Mouse (Mus musculus) embryonic facial prominence, embryonic 11.5 days (tissue): ENCODE results near the gene BC017158. TPM values are rescaled to one million over a fixed set of nuclear protein-coding genes. Genes with fewer than 3 reads are reported as not detected.

Experiments used
- ATAC-seq: fragments of 200-750 bp; cut with Nextera tagmentation; replicated peaks from 2 replicates; pipeline ENCODE4 v1.8.0; 2017; ENCODE audit warnings: low read depth; ENCODE audit not compliant: insufficient number of reproducible peaks, low FRiP score, low TSS enrichment
- DNase-seq: peaks from one replicate; pipeline ENCODE4 v3.0.0-alpha.2; 2015; ENCODE audit warnings: low spot score
- H3K27ac ChIP-seq: fragments of 300-500 bp; sonication (generic); replicated peaks from 2 replicates; pipeline ENCODE4 v1.5.1; 2014; ENCODE audit warnings: mild to moderate bottlenecking, low read depth, low read length, control low read depth
- H3K27me3 ChIP-seq: fragments of 300-500 bp; sonication (generic); 2 replicates; pipeline ENCODE4 v1.6.1; 2014; ENCODE audit warnings: mild to moderate bottlenecking, low read length, moderate library complexity, mixed read lengths; ENCODE audit not compliant: control insufficient read depth, insufficient read depth
- H3K36me3 ChIP-seq: fragments of 300-500 bp; sonication (generic); replicated peaks from 2 replicates; pipeline ENCODE4 v1.6.1; 2014; ENCODE audit warnings: low read depth, mild to moderate bottlenecking, low read length, moderate library complexity, mixed read lengths; ENCODE audit not compliant: control insufficient read depth, insufficient read depth
- H3K4me1 ChIP-seq: fragments of 300-500 bp; sonication (generic); 2 replicates; pipeline ENCODE4 v1.6.1; 2014; ENCODE audit warnings: low read length, mixed read lengths; ENCODE audit not compliant: control insufficient read depth, insufficient read depth
- H3K4me2 ChIP-seq: fragments of 300-500 bp; sonication (generic); 2 replicates; pipeline ENCODE4 v1.6.1; 2014; ENCODE audit warnings: low read depth, mild to moderate bottlenecking, control low read depth, low read length, moderate library complexity
- H3K4me3 ChIP-seq: fragments of 300-500 bp; sonication (generic); 2 replicates; pipeline ENCODE4 v1.5.1; 2014; ENCODE audit warnings: low read depth, low read length, control low read depth
- H3K9ac ChIP-seq: fragments of 300-500 bp; sonication (generic); replicated peaks from 2 replicates; pipeline ENCODE4 v1.6.1; 2014; ENCODE audit warnings: mild to moderate bottlenecking, control low read depth, low read length
- H3K9me3 ChIP-seq: fragments of 300-500 bp; sonication (generic); replicated peaks from 2 replicates; pipeline ENCODE4 v1.6.1; 2016; ENCODE audit warnings: mild to moderate bottlenecking, low read length, inconsistent platforms, mixed read lengths; ENCODE audit not compliant: control insufficient read depth
- WGBS: fragments of 180-500 bp; shearing (Covaris S2); extraction: QIAGEN DNeasy Blood & Tissue Kit; methylation state at CpG from one replicate; pipeline ENCODE4 v1.1.7; 2014; 5-methylcytosine and 5-hydroxymethylcytosine counted together
- microRNA-seq: library from miRNA; unstranded; fragments of <30 nt; microRNA quantifications from one replicate; pipeline ENCODE4, GENCODE M21; 2016; ENCODE audit warnings: borderline number of aligned reads
- polyA plus RNA-seq: library from polyadenylated mRNA; unstranded; fragments of >200 nt; fragmentation: Nextera tagmentation; extraction: Ambion mirVana; gene quantifications from 2 replicates; pipeline ENCODE4 v1.2.1, GENCODE M21; 2014

BC017158 gene
- polyA plus RNA-seq, 1 experiment from 2014 or later = 19.4 TPM

- Histone ChIP-seq H3K27me3 (no peaks in the 10 kb centered on the region), H3K4me2 (peak within 1 kb of the TSS; percentile 73), H3K9me3 (no peaks in the 10 kb centered on the region), H3K4me1 (no peaks in the 10 kb centered on the region), H3K4me3 (peak within 1 kb of the TSS; percentile 63), H3K27ac (peak within 1 kb of the TSS; percentile 91), H3K36me3 (no peaks in the 10 kb centered on the region), H3K9ac (peak within 1 kb of the TSS; percentile 85)
- WGBS = 26% methylated on average over 37 of the region's 37 CpGs
- DNase-seq (peak; percentile 89), ATAC-seq (0 out of 2 replicates have a peak, but pooled peaks have one; percentile 11)
Measured at GRCm38 (mm10) chr7:128236856-128237592, 60.9 kb downstream of the BC017158 start, which contains the start of gene Armc5. Gene Armc5, plus strand, starts transcription at chr7:128237342.

- DNase-seq (no peak), ATAC-seq (no peak)
- H3K4me3 ChIP-seq = 0 out of 2 replicates have a peak overlapping the region, but pooled peaks have one; percentile 63
Measured at GRCm38 (mm10) chr7:128236426-128236825, 61.5 kb downstream of the BC017158 start.

GRCm38 (mm10) chr7:128235481-128235880 is 62.5 kb downstream of the BC017158 start:
- Histone ChIP-seq H3K27me3 (no peaks in the 10 kb centered on the region), H3K4me3 (no peak overlapping the region), H3K36me3 (no peaks in the 10 kb centered on the region), H3K4me2 (no peak overlapping the region), H3K9me3 (no peaks in the 10 kb centered on the region), H3K27ac (no peak overlapping the region), H3K9ac (no peak overlapping the region), H3K4me1 (no peaks in the 10 kb centered on the region)
- DNase-seq (no peak), ATAC-seq (no peak)
- 82% methylated on average over 1 of the region's 1 CpGs for WGBS

More at GRCm38 (mm10) chr7:128236426-128236825, 61.5 kb downstream of the BC017158 start:
- no peak overlapping the region for H3K27ac ChIP-seq
- no peak overlapping the region for H3K9ac ChIP-seq
- H3K4me2 ChIP-seq = no peak overlapping the region
- no peaks in the 10 kb centered on the region for H3K27me3 ChIP-seq
- H3K36me3 ChIP-seq = no peaks in the 10 kb centered on the region
- no peaks in the 10 kb centered on the region for H3K9me3 ChIP-seq
- WGBS = 93% methylated on average over 13 of the region's 13 CpGs
- H3K4me1 ChIP-seq = no peaks in the 10 kb centered on the region

- Histone ChIP-seq H3K4me3 (no peak overlapping the region), H3K36me3 (no peaks in the 10 kb centered on the region), H3K4me1 (no peaks in the 10 kb centered on the region), H3K9ac (no peak overlapping the region), H3K27ac (no peak overlapping the region), H3K27me3 (no peaks in the 10 kb centered on the region), H3K4me2 (no peak overlapping the region), H3K9me3 (no peaks in the 10 kb centered on the region)
- WGBS = 90% methylated on average over 2 of the region's 2 CpGs
- DNase-seq = no peak
- no peak for ATAC-seq
Measured at GRCm38 (mm10) chr7:128234796-128235195, 63.2 kb downstream of the BC017158 start.

- no peak overlapping the region for H3K4me2 ChIP-seq
- 35% methylated on average over 8 of the region's 8 CpGs for WGBS
- peak; percentile 16 for DNase-seq
- no peaks in the 10 kb centered on the region for H3K36me3 ChIP-seq
- H3K4me3 ChIP-seq = no peak overlapping the region
- no peak for ATAC-seq
- H3K9ac ChIP-seq = no peak overlapping the region
- no peaks in the 10 kb centered on the region for H3K9me3 ChIP-seq
- H3K4me1 ChIP-seq = no peaks in the 10 kb centered on the region
- H3K27ac ChIP-seq = no peak overlapping the region
- no peaks in the 10 kb centered on the region for H3K27me3 ChIP-seq
Measured at GRCm38 (mm10) chr7:128231741-128232140, 66.2 kb downstream of the BC017158 start.

Small RNA genes lying within 50 kb of the gene (microRNA-seq; reads per million reads assigned to microRNA genes)
- gene Mir3103 = not detected

Other genes with a start within 250 kb of the BC017158 start
- 0.39 and 0.91 TPM in 2 replicates for gene Itgam, start 235.5 kb downstream of the BC017158 start, polyA plus RNA-seq
- not detected in 2 replicates for gene Gm49368, start 235.5 kb downstream of the BC017158 start, polyA plus RNA-seq
- 0.24 TPM in 1 of 2 replicates, not detected in the other for gene Itgax, start 168.6 kb downstream of the BC017158 start, polyA plus RNA-seq
- gene Itgad, start 143.8 kb downstream of the BC017158 start, polyA plus RNA-seq = not detected in 2 replicates
- gene Cox6a2, start 91.8 kb downstream of the BC017158 start, polyA plus RNA-seq = 0.56 and 2.2 TPM in 2 replicates
- 6.6 and 6.8 TPM in 2 replicates for gene Armc5, start 60.8 kb downstream of the BC017158 start, polyA plus RNA-seq
- gene 9130023H24Rik, start 60.1 kb downstream of the BC017158 start, polyA plus RNA-seq = 10.9 and 13.1 TPM in 2 replicates
- 18.5 and 26.2 TPM in 2 replicates for gene Tgfb1i1, start 51.4 kb downstream of the BC017158 start, polyA plus RNA-seq
- gene Slc5a2, start 32.5 kb downstream of the BC017158 start, polyA plus RNA-seq = 0.27 TPM in 1 of 2 replicates, not detected in the other
- gene Rgs10, start 120.6 kb upstream of the BC017158 start, polyA plus RNA-seq = 15.0 and 16.7 TPM in 2 replicates
- 41.6 and 43.0 TPM in 2 replicates for gene Tial1, start 163.5 kb upstream of the BC017158 start, polyA plus RNA-seq
- gene Bag3, start 225.4 kb upstream of the BC017158 start, polyA plus RNA-seq = 6.7 and 7.6 TPM in 2 replicates